Mouse (Mus musculus) kidney, adult 2 months (tissue): ENCODE measurements at regions not wholly inside any gene's neighbourhood (a gene's known extent, or its start where the extent isn't known, plus 50 kb on each side); places are given as distances from the start of the nearest gene placed in this dataset.
A peak's percentile ranks its signal among the peaks of the same experiment; 100 is the strongest.

ENCODE experiments used
- DNase-seq: peaks from one replicate; pipeline ENCODE4 v3.0.0; 2021
- H3K27ac ChIP-seq: fragments of 200-500 bp; 2 replicates; pipeline ENCODE4 v1.5.1; 2012; ENCODE audit warnings: low read depth, low read length, control low read depth, inconsistent platforms; ENCODE audit not compliant: insufficient read depth
- H3K27me3 ChIP-seq: fragments of 200-500 bp; replicated peaks from 2 replicates; pipeline ENCODE4 v1.6.1; 2012; ENCODE audit warnings: mild to moderate bottlenecking, moderate library complexity, low read length, inconsistent platforms; ENCODE audit not compliant: control insufficient read depth, insufficient read depth
- H3K36me3 ChIP-seq: fragments of 200-500 bp; 2 replicates; pipeline ENCODE4 v1.6.1; 2012; ENCODE audit warnings: mild to moderate bottlenecking, moderate library complexity, low read length, inconsistent platforms; ENCODE audit not compliant: control insufficient read depth, insufficient read depth
- H3K4me1 ChIP-seq: fragments of 200-500 bp; 2 replicates; pipeline ENCODE4 v1.6.1; 2011; ENCODE audit warnings: low read length; ENCODE audit not compliant: control insufficient read depth, insufficient read depth
- H3K4me3 ChIP-seq: fragments of 200-500 bp; 2 replicates; pipeline ENCODE4 v1.5.1; 2011; ENCODE audit warnings: mild to moderate bottlenecking, low read depth, low read length, control low read depth; ENCODE audit not compliant: insufficient read depth
- CTCF ChIP-seq: fragments of 200-500 bp; conservative IDR thresholded peaks from 2 replicates; pipeline ENCODE4 v1.5.1; 2011; ENCODE audit warnings: low read depth, mild to moderate bottlenecking, control low read depth, low read length, moderate library complexity, mixed read lengths; ENCODE audit not compliant: insufficient read depth, insufficient read length
- POLR2A ChIP-seq: fragments of 200-500 bp; IDR thresholded peaks from one replicate; pipeline ENCODE4 v1.6.1; 2011; ENCODE audit warnings: low read depth, low read length, control low read depth
- WGBS: fragments of 180-500 bp; shearing (Covaris S2); methylation state at CpG from one replicate; pipeline ENCODE4 v1.1.7; 2018; 5-methylcytosine and 5-hydroxymethylcytosine counted together

DNA sequence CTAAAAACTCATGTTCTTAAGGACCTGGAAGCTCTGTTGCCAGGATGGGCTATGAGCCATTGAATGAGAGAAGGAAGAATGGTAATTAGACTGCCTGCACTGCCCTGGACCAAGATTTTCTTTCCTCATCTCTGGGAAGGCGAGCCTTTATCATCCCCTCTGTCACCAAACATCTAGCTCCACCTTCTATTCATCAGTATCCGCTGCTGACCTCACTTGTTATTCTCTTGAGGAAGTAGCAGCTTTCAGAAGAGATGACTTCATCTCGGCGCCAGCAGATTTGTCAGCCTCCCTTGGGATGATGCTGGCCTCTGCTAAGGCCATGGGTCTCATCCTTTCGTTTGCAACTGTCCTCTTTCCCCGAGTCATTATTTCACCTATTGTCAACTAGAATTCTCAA lies 67.5 kb upstream of the Tcf21 start:
- Histone ChIP-seq H3K36me3 (no peaks in the 10 kb centered on the region), H3K27ac (no peak overlapping the region), H3K4me3 (no peak overlapping the region), H3K27me3 (no peaks in the 10 kb centered on the region), H3K4me1 (no peaks in the 10 kb centered on the region)
- TF ChIP-seq CTCF (no peak), POLR2A (no peak)
- no peak for DNase-seq
- 73% methylated on average over 6 of the region's 6 CpGs for WGBS

GRCm38 (mm10) chr10:22879714-22880113 lies 59.7 kb upstream of the Tcf21 start:
- Histone ChIP-seq H3K27me3 (no peaks in the 10 kb centered on the region), H3K36me3 (no peaks in the 10 kb centered on the region), H3K4me1 (peaks cover 8% of the 10 kb centered on the region; the same call in 1 of the 2 replicates), H3K4me3 (no peak overlapping the region), H3K27ac (no peak overlapping the region)
- TF ChIP-seq POLR2A (no peak), CTCF (no peak)
- no peak for DNase-seq
- 58% methylated on average over 4 of the region's 4 CpGs for WGBS

- no peaks in the 10 kb centered on the region for H3K27me3 ChIP-seq
- H3K4me3 ChIP-seq, result no peak overlapping the region
- H3K4me1 ChIP-seq, result peaks cover 8% of the 10 kb centered on the region; the same call in 1 of the 2 replicates
- WGBS, result 28% methylated on average over 5 of the region's 5 CpGs
- no peak for TF ChIP-seq POLR2A
- no peak for TF ChIP-seq CTCF
- DNase-seq, result peak; percentile 65
- peak overlapping the region; percentile 15; the same call in 1 of the 2 replicates for H3K27ac ChIP-seq
- no peaks in the 10 kb centered on the region for H3K36me3 ChIP-seq
Observed at GRCm38 (mm10) chr10:22877536-22878130, 57.7 kb upstream of the Tcf21 start.

GRCm38 (mm10) chr10:22877028-22877427 lies 57.1 kb upstream of the Tcf21 start:
- H3K27me3 ChIP-seq, result no peaks in the 10 kb centered on the region
- H3K36me3 ChIP-seq, result no peaks in the 10 kb centered on the region
- WGBS, result 65% methylated on average over 2 of the region's 2 CpGs
- H3K27ac ChIP-seq, result no peak overlapping the region
- H3K4me3 ChIP-seq, result no peak overlapping the region
- peaks cover 8% of the 10 kb centered on the region; the same call in 1 of the 2 replicates for H3K4me1 ChIP-seq
- DNase-seq, result no peak
- TF ChIP-seq POLR2A, result no peak

DNA sequence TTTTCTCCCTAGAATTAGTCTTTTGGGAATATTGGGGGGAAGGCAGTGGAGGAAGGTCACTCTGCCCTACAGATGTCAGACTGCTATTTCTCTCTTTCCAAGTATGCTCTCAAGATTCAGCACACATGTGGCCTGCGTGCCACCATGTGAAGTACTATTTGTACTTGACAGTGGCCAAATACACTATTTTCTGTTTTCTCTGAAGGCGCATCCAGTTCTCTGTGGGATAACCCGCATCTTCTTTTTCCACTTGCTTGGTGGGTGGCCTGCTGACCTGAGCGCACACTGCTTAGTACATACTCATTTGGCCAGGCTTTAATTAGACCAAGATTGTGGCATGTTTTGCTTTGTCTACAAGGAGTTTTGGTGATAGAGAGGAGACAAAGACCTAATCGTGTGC lies 55.7 kb upstream of the Tcf21 start:
- no peak for DNase-seq
- H3K4me1 ChIP-seq, result peaks cover 8% of the 10 kb centered on the region; the same call in 1 of the 2 replicates
- WGBS, result 79% methylated on average over 5 of the region's 5 CpGs
- TF ChIP-seq CTCF, result no peak
- no peak for TF ChIP-seq POLR2A
- no peak overlapping the region for H3K4me3 ChIP-seq
- peak overlapping the region; percentile 31; the same call in 1 of the 2 replicates for H3K27ac ChIP-seq
- no peaks in the 10 kb centered on the region for H3K36me3 ChIP-seq
- no peaks in the 10 kb centered on the region for H3K27me3 ChIP-seq

GRCm38 (mm10) chr10:22875181-22875580 lies 55.2 kb upstream of the Tcf21 start:
- WGBS, result 49% methylated on average over 4 of the region's 4 CpGs
- Histone ChIP-seq H3K36me3 (no peaks in the 10 kb centered on the region), H3K4me1 (peaks cover 8% of the 10 kb centered on the region; the same call in 1 of the 2 replicates), H3K27ac (peak overlapping the region; percentile 11; the same call in 1 of the 2 replicates), H3K4me3 (no peak overlapping the region), H3K27me3 (no peaks in the 10 kb centered on the region)
- peak; percentile 14 for DNase-seq
- no peak for TF ChIP-seq CTCF
- TF ChIP-seq POLR2A, result no peak
